Mouse (Mus musculus): ENCODE results near the gene Rps6kc1. TPM values are rescaled to one million over a fixed set of nuclear protein-coding genes. Genes with fewer than 3 reads are reported as not detected.

Gene Rps6kc1
- polyA plus RNA-seq, 1 experiment, result 8.9 TPM

- TF ChIP-seq CTCF (IDR thresholded peaks at IDR 0.05; ENCODE audit: control insufficient read depth, insufficient read depth, low read length), result no peak
- 71% methylated on average over 7 of the region's 7 CpGs for WGBS
- Histone ChIP-seq H3K27ac (ENCODE audit: control insufficient read depth, insufficient read depth, low read depth, low read length, poor library complexity) (no peak overlapping the region), H3K4me1 (ENCODE audit: control insufficient read depth, insufficient read depth, low read length) (no peaks in the 10 kb centered on the region), H3K4me3 (replicated peaks; ENCODE audit: control insufficient read depth, low read depth, low read length) (no peak overlapping the region)
Observed at GRCm38 (mm10) chr1:190796745-190797482, 114.7 kb downstream of the Rps6kc1 start.

- 81% methylated on average over 6 of the region's 6 CpGs for WGBS
- no peak overlapping the region for H3K4me3 ChIP-seq (replicated peaks; ENCODE audit: control insufficient read depth, low read depth, low read length)
- TF ChIP-seq CTCF (IDR thresholded peaks at IDR 0.05; ENCODE audit: control insufficient read depth, insufficient read depth, low read length), result no peak
- TF ChIP-seq POLR2A (IDR thresholded peaks at IDR 0.05; ENCODE audit: borderline replicate concordance, control insufficient read depth, low read depth, low read length), result no peak
- no peaks in the 10 kb centered on the region for H3K4me1 ChIP-seq (ENCODE audit: control insufficient read depth, insufficient read depth, low read length)
- no peak overlapping the region for H3K27ac ChIP-seq (ENCODE audit: control insufficient read depth, insufficient read depth, low read depth, low read length, poor library complexity)
Observed at GRCm38 (mm10) chr1:190791638-190792037, 119.9 kb downstream of the Rps6kc1 start.

DNA sequence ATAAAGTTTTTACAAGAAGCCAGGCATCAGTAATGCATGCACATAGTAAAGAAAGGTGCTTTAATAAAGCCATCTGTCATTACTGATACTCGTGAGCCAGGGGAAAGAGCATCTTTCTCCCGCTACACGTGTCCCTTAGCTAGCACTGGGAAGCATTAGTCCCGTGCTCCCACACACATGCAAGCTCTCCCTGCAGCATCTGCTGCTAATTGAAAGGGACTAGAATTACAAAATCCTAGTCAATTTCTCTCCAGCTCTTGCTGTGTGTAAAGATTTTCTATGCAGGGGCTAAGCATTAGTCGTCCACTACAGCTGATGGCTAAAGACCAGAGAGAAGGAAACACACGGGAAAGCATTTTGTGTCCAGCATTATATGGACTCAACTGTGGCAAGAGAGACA is 120.8 kb downstream of the Rps6kc1 start:
- no peak for TF ChIP-seq CTCF (IDR thresholded peaks at IDR 0.05; ENCODE audit: control insufficient read depth, insufficient read depth, low read length)
- no peak for TF ChIP-seq POLR2A (IDR thresholded peaks at IDR 0.05; ENCODE audit: borderline replicate concordance, control insufficient read depth, low read depth, low read length)
- WGBS, result 92% methylated on average over 6 of the region's 6 CpGs
- no peaks in the 10 kb centered on the region for H3K4me1 ChIP-seq (ENCODE audit: control insufficient read depth, insufficient read depth, low read length)
- no peak overlapping the region for H3K27ac ChIP-seq (ENCODE audit: control insufficient read depth, insufficient read depth, low read depth, low read length, poor library complexity)
- H3K4me3 ChIP-seq (replicated peaks; ENCODE audit: control insufficient read depth, low read depth, low read length), result no peak overlapping the region

DNA sequence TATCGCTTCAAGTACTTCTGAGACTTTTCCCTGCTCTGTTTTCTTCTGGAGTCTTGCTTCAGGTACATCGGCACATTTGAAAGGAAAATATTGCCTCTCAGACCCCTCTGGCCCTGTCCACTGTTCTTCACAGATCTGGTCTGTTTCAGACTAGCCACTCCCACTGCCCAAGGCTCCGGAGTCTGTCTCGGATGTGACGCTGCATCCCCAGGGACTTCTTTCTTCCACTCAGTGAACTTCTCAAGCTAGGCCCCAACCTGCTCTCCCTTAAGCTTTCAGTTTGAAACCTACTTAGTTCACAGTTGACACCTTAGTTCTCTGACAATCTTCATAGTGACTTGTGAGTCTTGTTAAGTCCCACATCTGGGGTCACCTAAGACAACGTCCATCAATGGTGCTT is 133.9 kb downstream of the Rps6kc1 start:
- WGBS, result 81% methylated on average over 6 of the region's 6 CpGs
- Histone ChIP-seq H3K27ac (ENCODE audit: control insufficient read depth, insufficient read depth, low read depth, low read length, poor library complexity) (no peak overlapping the region), H3K4me1 (ENCODE audit: control insufficient read depth, insufficient read depth, low read length) (no peaks in the 10 kb centered on the region), H3K4me3 (replicated peaks; ENCODE audit: control insufficient read depth, low read depth, low read length) (no peak overlapping the region)
- TF ChIP-seq CTCF (IDR thresholded peaks at IDR 0.05; ENCODE audit: control insufficient read depth, insufficient read depth, low read length), result no peak
- TF ChIP-seq POLR2A (IDR thresholded peaks at IDR 0.05; ENCODE audit: borderline replicate concordance, control insufficient read depth, low read depth, low read length), result no peak

- TF ChIP-seq POLR2A (IDR thresholded peaks at IDR 0.05; ENCODE audit: borderline replicate concordance, control insufficient read depth, low read depth, low read length), result no peak
- no peak for TF ChIP-seq CTCF (IDR thresholded peaks at IDR 0.05; ENCODE audit: control insufficient read depth, insufficient read depth, low read length)
- Histone ChIP-seq H3K27ac (ENCODE audit: control insufficient read depth, insufficient read depth, low read depth, low read length, poor library complexity) (no peak overlapping the region), H3K4me1 (ENCODE audit: control insufficient read depth, insufficient read depth, low read length) (no peaks in the 10 kb centered on the region), H3K4me3 (replicated peaks; ENCODE audit: control insufficient read depth, low read depth, low read length) (no peak overlapping the region)
- WGBS, result 85% methylated on average over 9 of the region's 9 CpGs
Observed at GRCm38 (mm10) chr1:190776260-190776659, 135.3 kb downstream of the Rps6kc1 start.

DNA sequence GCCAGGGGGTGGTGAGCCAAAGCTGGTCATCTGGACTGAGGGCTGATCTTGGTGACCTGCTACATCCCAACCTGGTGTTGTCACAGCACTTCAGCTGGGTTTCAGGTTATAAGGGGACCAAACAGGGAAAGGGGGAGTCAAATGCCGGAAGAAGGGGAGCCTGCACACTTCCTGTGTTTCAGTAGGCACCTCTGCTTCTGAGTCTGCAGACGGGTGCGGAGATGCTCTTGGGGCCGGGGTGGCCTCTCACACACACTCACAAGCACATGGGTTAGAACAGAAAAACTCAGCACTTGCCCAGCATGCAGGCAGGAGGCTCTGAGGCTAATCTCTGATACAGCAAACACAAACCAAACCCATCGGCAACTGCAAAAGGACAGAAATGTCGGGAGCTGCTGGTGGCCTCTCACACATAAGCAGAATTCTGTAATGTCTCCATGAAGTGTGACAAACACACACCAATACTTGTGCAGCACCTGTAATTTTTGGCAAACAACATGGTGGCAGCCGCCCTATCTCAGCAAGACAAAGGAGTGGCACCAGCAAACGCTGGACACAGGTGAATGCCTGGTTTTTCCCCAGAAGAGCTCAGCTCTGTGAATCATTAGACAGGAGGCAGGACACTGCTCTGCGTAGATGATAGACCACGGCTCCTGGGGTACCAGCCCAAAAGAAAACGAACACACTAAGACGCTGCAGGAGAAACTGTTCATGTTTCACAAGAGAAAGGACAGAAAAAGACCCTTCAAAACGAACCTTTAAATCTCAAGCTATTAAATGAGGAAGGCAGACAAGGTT is 139.3 kb downstream of the Rps6kc1 start:
- no peak overlapping the region for H3K27ac ChIP-seq (ENCODE audit: control insufficient read depth, insufficient read depth, low read depth, low read length, poor library complexity)
- WGBS, result 70% methylated on average over 13 of the region's 13 CpGs

GRCm38 (mm10) chr1:190769748-190770147 is 141.8 kb downstream of the Rps6kc1 start:
- TF ChIP-seq CTCF (IDR thresholded peaks at IDR 0.05; ENCODE audit: control insufficient read depth, insufficient read depth, low read length) (no peak), POLR2A (IDR thresholded peaks at IDR 0.05; ENCODE audit: borderline replicate concordance, control insufficient read depth, low read depth, low read length) (no peak)
- Histone ChIP-seq H3K4me1 (ENCODE audit: control insufficient read depth, insufficient read depth, low read length) (no peaks in the 10 kb centered on the region), H3K4me3 (replicated peaks; ENCODE audit: control insufficient read depth, low read depth, low read length) (no peak overlapping the region), H3K27ac (ENCODE audit: control insufficient read depth, insufficient read depth, low read depth, low read length, poor library complexity) (no peak overlapping the region)
- 86% methylated on average over 7 of the region's 7 CpGs for WGBS

More for the DNA sequence above, 139.3 kb downstream of the Rps6kc1 start:
- H3K4me1 ChIP-seq (ENCODE audit: control insufficient read depth, insufficient read depth, low read length), result no peaks in the 10 kb centered on the region
- TF ChIP-seq POLR2A (IDR thresholded peaks at IDR 0.05; ENCODE audit: borderline replicate concordance, control insufficient read depth, low read depth, low read length) (no peak), CTCF (IDR thresholded peaks at IDR 0.05; ENCODE audit: control insufficient read depth, insufficient read depth, low read length) (no peak)
- H3K4me3 ChIP-seq (replicated peaks; ENCODE audit: control insufficient read depth, low read depth, low read length), result no peak overlapping the region

GRCm38 (mm10) chr1:190768307-190768706 is 143.3 kb downstream of the Rps6kc1 start:
- H3K4me1 ChIP-seq (ENCODE audit: control insufficient read depth, insufficient read depth, low read length), result no peaks in the 10 kb centered on the region
- H3K4me3 ChIP-seq (replicated peaks; ENCODE audit: control insufficient read depth, low read depth, low read length), result no peak overlapping the region
- H3K27ac ChIP-seq (ENCODE audit: control insufficient read depth, insufficient read depth, low read depth, low read length, poor library complexity), result no peak overlapping the region
- TF ChIP-seq POLR2A (IDR thresholded peaks at IDR 0.05; ENCODE audit: borderline replicate concordance, control insufficient read depth, low read depth, low read length) (no peak), CTCF (IDR thresholded peaks at IDR 0.05; ENCODE audit: control insufficient read depth, insufficient read depth, low read length) (no peak)
- WGBS, result 56% methylated on average over 1 of the region's 1 CpGs
